Mouse (Mus musculus) kidney, postnatal 25 days (tissue): Measurements from ENCODE around the gene Tmprss2.
A peak's percentile ranks its signal among the peaks of the same experiment; 100 is the strongest.
"Not testable (repeated sequence)": the region's sequence is repeated elsewhere in the genome, so short reads cannot be mapped to it uniquely, and the experiment has no call there.

ENCODE experiments used
- DNase-seq, 2 experiments: peaks; one replicate each; pipeline ENCODE4 v3.0.0; 2021; ENCODE audit warnings: mixed read lengths in 2 of 2

Tmprss2 gene

GRCm38 (mm10) chr16:97582876-97583275, 28.1 kb downstream of the Tmprss2 start:
- DNase-seq = not testable (repeated sequence)

GRCm38 (mm10) chr16:97569426-97569825, 41.6 kb downstream of the Tmprss2 start:
- DNase-seq = peak in 1 of 2 experiments; percentile 14

GRCm38 (mm10) chr16:97568662-97569061, 42.3 kb downstream of the Tmprss2 start:
- peak; percentile 48 to 77 for DNase-seq

GRCm38 (mm10) chr16:97544340-97544739, 66.7 kb downstream of the Tmprss2 start:
- no peak for DNase-seq

- no peak for DNase-seq
These were observed 74.1 kb downstream of the Tmprss2 start for GRCm38 (mm10) chr16:97536859-97537258.

GRCm38 (mm10) chr16:97535808-97536413, 75.1 kb downstream of the Tmprss2 start:
- DNase-seq = peak; percentile 79 to 81

GRCm38 (mm10) chr16:97534876-97535461, 76.0 kb downstream of the Tmprss2 start:
- peak; percentile 48 to 77 for DNase-seq

GRCm38 (mm10) chr16:97534448-97534847, 76.5 kb downstream of the Tmprss2 start:
- peak; percentile 13 to 57 for DNase-seq

- no peak for DNase-seq
These were observed 77.2 kb downstream of the Tmprss2 start for GRCm38 (mm10) chr16:97533751-97534150.

- DNase-seq = no peak
These were observed 77.9 kb downstream of the Tmprss2 start for GRCm38 (mm10) chr16:97533126-97533525.

- no peak for DNase-seq
These were observed 81.8 kb downstream of the Tmprss2 start for GRCm38 (mm10) chr16:97529241-97529640.

GRCm38 (mm10) chr16:97523024-97523423, 88.0 kb downstream of the Tmprss2 start:
- DNase-seq = peak; percentile 56 to 74

- DNase-seq = no peak
These were observed 89.0 kb downstream of the Tmprss2 start for GRCm38 (mm10) chr16:97521983-97522382.

GRCm38 (mm10) chr16:97516341-97516740, 94.7 kb downstream of the Tmprss2 start:
- no peak for DNase-seq
